Mouse (Mus musculus) right cerebral cortex, postnatal 25 days (tissue): ENCODE data around the gene Tatdn3.
"Not testable (repeated sequence)": the region's sequence is repeated elsewhere in the genome, so short reads cannot be mapped to it uniquely, and the experiment has no call there.

ENCODE experiments used
- DNase-seq: peaks from one replicate; pipeline ENCODE4 v3.0.0; 2022

Tatdn3 gene

DNA sequence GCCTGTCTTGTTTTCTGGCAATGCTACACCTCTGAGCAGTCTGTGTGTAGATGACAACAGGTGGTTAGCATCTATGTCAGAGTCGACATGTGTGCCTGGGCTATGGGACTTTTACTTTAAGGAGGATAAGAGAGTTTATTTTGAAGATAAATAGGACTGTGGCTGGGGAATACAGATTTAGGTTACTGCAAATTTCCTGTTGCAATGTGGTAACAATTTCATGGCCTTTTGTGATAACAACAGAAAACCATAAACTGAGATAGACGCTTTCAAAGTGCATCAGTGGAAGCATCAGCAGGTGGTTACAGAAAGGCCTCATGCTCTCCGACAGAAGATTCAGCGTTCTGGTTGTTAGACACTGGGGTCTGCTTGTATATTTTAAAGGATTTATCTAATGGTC is 10.8 kb upstream of the Tatdn3 start:
- no peak for DNase-seq

GRCm38 (mm10) chr1:191073001-191073400 is 10.3 kb upstream of the Tatdn3 start:
- DNase-seq: no peak

DNA sequence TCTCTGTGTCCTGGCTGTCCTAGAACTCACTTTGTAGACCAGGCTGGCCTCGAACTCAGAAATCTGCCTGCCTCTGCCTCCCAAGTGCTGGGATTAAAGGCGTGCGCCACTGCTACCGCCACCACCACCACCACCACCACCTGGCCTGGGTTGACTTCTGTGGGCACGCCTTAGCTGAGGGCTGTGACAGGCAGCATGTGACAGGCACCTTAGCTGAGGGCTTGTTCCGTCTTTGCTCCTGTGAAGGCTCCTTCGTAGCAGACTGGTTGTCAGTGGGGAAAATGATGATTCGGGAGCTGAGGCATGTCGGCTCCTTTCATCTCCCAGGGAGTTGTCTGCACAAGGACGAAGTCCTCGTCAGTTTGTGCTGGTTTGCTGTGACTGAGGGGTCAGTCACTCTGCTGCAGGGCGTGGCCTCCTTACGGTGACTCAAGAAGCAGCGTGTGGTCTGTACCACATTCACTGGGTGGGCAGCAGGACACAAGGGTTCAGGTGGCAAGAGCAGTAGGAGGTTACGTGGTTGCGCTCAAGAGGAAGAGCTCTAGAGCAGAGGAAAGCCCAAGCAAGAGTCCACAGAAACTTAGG is 9.7 kb upstream of the Tatdn3 start:
- no peak for DNase-seq

DNA sequence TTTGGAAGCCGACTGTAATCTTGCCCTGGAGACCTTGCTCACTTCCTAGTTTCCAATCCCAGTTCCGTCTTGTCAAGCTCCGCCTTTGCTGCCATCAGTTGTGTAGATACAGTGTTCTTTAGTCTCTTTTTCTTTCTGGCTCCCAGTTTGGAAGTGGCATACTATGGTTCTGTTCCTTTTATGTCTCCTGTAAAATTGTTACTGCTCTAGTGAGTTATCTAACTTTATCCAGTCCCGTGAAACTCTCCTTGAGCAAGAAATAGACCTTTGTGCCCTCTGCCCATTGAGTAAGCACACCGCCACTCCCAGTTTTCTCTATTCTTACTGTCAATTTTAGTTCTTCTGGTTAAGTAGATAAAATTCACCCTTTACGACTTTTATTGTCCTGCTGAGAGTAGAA is 8.9 kb upstream of the Tatdn3 start:
- DNase-seq: no peak

DNA sequence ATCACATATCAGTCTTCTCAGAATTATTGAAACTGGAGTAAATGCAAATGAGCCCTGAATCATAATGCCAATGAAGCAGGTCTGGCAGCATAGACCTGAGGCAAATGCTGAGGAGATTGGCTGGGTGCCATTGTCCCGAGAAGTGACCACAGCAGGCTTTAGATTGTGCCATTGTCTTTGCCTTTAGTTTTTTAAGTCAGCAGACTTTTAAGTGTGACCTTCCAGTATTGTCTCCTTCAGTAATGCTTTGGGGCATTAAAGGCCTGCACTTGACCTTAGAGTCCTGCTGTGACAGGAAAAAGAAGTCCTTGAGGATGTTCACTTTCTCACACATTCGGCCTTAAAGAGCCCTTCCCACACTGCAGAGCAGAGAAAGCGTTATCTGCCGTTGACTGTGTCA is 7.5 kb upstream of the Tatdn3 start:
- no peak for DNase-seq

GRCm38 (mm10) chr1:191068377-191068776 is 5.6 kb upstream of the Tatdn3 start:
- DNase-seq: no peak

GRCm38 (mm10) chr1:191065188-191065587 is 2.5 kb upstream of the Tatdn3 start:
- no peak for DNase-seq

GRCm38 (mm10) chr1:191064535-191064934 is 1.8 kb upstream of the Tatdn3 start:
- DNase-seq: no peak

DNA sequence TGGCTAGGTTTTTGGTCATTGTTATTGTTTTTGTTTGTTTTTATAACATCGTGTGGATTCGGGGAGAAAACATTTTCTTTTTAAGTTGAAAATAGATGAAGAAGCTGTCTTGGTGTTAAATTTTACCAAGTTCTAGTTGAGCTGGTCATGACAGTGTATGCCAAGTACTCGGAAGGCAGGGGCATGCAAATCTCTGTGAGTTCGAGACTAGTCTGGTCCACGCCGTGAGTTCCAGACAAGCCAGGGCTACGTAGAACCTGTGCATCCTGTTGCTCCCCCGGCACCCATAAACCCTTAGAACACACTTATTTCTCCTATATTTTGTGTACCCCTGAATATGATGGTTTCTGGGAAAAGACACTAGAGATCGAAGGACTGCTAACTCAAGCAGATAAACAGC is 968 bp upstream of the Tatdn3 start:
- no peak for DNase-seq

- no peak for DNase-seq
Measured at GRCm38 (mm10) chr1:191062241-191062780, 421 bp downstream of the Tatdn3 start.

- DNase-seq: no peak
Measured at GRCm38 (mm10) chr1:191057461-191057860, 5.3 kb downstream of the Tatdn3 start.

- no peak for DNase-seq
Measured at GRCm38 (mm10) chr1:191055533-191055873, 7.2 kb downstream of the Tatdn3 start.

DNA sequence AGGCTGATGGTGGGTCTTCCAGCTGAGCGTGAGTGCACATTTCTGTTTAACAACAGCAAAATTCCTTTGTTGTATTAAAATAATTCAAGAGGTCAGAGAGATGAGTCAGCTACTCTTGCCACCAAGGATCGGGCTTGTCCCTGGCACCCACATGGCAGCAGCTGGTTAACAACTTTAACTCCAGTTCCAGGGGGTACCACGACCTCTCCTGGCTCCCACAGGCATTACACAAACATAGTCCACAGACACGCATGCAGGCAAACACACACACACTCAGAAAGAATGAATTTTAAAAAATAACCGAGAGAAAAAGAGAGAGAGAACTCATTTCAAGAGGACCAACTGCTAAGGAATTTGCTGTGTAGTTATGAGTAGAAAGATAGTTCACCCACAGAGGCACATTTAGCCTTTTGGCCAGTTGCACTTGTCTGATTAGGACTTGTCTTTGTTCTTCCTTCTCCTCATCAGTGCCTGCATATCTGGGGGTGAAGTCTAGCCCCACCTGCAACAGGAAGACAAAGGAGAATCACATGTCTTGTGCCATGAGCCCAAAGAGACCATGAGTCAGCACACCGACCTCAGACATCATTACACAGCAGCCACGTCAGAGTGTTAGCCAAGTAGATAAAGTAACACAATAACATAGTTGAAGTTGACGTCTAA is 7.7 kb downstream of the Tatdn3 start:
- no peak for DNase-seq

- DNase-seq: no peak
Measured at GRCm38 (mm10) chr1:191053555-191053954, 9.2 kb downstream of the Tatdn3 start.

- DNase-seq: no peak
Measured at GRCm38 (mm10) chr1:191046231-191046824, 16.4 kb downstream of the Tatdn3 start.

DNA sequence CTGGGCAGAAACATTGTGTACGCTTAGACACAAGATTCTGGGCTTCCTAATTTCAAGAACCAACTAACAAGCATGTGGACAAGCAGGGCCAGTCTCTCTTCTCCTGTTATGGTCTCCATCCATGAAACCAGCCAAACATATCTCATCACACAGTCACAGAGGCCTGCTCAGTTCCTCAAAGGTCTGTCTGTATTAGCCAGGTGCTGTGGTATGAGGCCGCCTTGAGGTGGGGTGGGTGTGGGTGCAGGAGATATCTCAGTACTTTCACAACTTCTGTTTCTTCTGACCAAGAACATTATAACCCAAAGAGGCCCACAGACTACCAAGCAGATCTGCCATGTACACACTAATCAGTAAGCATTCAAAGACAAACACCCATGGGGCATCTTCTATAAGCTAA is 17.5 kb downstream of the Tatdn3 start:
- DNase-seq: no peak

DNA sequence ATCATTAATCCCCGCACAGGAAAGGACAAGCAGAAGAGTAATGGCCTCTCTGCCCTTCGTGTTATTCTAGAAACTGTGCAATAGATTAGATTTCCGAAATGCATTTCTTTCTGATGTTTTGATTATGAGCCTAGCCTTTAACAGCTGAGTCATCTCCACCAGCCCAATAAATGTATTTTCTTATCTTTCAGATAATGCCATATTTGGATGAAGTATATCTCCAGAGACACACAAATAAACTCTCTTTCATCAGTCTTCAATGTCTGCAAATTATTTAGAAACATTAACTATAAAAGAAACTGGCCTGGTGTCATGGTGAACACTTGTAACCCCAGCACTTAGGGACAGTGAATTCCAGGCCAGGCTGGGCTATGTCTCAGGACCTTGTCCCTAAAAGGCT is 20.0 kb downstream of the Tatdn3 start:
- DNase-seq: no peak

DNA sequence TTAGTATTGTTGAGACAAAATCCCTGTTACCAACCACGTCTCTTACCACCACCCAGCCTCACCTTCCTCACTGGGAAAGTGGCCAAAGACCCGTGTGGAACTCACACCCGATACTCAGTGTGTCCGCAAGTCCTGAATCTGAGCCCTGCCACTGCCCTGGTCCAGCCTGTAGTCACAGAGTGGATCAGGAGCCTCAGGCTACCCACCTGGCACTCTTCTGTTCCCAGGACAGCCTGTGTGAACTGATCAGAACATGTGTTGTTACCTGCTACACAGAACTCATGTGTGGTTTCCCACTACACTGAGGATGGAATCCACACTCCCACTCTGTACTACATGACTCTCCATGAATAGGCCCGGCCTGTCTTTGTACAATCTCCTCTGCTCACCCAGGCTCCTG is 20.6 kb downstream of the Tatdn3 start:
- DNase-seq: no peak

DNA sequence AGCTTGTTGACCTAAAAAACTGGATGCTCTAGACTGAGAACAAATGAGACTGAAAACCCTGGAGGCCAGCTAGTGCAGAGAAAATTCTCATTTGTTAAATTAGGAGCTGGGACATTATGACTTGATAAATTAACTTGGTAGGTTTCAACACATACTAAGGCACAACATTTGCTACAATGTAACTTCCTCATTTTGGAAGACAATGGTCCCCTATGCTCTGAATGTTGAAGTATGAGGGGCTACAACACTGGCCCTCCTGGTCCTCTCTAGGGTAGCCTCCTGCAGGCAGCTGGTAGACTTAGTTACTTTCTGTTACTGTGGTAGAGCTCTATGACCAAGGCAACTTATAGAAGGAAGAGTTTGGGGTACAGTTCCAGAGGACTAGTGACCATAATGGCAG is 21.4 kb downstream of the Tatdn3 start:
- DNase-seq: no peak

DNA sequence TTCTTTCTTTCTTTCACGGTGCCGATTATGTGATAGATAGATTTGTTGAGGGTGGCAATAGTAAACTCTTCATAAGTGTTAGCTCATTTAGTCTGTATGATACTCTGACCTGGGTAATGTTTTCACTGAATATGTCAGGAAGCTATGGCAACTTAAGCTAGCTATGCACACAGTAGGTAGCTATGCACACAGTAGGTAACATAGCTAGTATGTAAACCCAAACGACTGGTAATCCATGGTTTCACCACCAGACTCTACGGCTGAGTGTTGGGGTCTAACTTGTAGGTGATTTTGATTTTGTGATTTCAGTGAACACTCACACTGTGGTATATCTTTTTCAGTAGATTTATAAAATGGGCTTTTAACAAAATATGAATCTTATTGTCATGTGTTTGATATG is 24.7 kb downstream of the Tatdn3 start:
- no peak for DNase-seq

DNA sequence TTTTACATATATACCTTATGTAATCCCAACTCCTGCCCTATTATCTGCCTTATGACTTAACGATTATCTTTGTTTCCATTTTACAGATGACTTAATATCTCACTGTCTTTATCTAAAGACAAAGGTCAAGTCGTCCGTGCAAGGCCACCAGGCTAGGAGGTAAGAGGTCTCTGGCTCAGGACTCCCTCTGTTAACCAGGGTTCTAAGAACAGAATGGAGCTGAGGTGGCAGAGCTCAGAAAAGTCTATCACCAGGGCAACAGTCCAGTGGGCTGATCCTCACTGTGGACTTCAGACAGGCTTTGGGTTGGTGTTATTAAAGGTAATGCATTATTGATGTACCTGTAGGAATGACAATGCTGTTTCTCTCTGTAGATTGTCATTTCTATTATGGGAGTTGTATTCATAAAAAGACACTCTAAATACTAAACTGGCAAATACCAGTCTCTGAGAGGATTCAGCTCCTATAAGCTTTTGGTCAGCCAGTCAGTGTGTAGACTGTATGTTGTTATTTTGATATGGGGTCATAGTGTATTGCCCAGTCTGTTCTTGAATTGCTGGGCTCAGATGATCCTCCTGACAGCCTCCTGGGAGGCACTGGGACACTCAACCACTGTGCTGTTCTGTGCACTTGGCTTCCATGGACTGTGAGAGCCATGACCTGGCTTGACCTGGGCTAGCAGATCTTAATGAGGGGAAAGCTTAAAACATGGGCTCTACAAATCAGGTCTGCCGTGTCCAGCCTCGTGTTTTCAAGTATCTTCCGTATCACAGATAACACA is 26.0 kb downstream of the Tatdn3 start, which contains the start of gene Spata45:
Gene Spata45, plus strand, starts transcription at position 86 of the 781 bp plus-strand sequence.
- DNase-seq: no peak

DNA sequence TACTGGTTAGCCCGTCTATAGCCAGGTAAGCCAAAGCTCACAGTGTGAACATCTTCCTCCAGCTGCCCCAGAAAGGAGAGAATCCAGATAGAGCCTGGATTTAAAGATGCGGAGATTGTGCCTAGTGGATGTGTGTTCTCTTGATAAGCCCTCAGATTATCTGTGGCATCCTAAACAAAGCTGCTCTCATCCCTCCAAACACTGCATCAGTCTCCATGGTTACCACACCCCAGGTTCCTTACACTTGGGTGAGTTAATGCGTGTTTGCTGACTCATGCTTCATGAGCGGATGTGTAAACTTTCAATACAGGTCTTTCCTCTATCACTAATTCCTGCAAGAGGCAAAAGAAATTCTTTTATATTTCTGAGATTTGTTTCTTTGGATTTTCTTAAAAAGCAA is 27.1 kb downstream of the Tatdn3 start:
- DNase-seq: no peak

DNA sequence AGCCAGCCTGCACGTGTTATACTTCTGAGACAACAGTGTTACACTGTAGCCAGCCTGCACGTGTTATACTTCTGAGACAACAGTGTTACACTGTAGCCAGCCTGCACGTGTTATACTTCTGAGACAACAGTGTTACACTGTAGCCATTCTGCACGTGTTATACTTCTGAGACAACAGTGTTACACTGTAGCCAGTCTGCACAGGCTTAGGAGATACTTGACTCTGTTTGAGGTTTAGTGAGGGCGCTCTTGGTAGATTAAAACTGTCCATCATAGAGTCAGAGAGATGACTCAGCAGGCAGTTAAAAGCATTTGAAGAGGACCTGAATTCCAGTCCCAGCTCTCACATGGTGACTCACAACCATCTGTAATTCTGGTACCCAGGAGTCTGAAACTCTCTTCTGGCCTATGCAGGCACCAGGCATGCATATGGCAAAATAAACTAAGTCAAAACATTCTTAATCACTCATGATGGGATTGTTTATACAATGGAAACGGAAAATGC is 31.8 kb downstream of the Tatdn3 start:
- not testable (repeated sequence) for DNase-seq
